Mouse (Mus musculus): ENCODE measurements at regions not wholly inside any gene's neighbourhood (a gene's known extent, or its start where the extent isn't known, plus 50 kb on each side); places are given as distances from the start of the nearest gene placed in this dataset.

DNA sequence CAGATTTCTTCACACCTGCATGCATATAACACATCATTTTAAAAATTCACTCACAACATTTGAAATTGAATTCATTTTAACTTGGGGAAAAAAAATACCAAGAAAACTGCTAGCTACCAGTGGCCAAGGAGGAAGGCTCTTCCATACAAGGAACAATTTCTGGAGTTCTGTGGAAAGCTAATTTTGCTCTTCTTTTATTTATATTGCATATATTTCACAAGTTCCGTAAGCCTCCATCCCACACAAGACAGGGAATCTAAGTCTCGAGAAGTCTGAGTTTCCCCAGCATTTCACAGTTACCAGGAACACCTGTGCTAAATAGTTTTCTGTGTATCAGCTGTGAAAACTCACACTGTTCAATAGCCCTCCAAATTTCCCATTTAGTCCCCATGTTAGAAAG, 198.8 kb upstream of the Tenm2 start:
- intact Hi-C loops (cut with DNase I): no loop called here
- peak; percentile 4 to 30 for DNase-seq (ENCODE audit: low spot score in 2 of 2)

DNA sequence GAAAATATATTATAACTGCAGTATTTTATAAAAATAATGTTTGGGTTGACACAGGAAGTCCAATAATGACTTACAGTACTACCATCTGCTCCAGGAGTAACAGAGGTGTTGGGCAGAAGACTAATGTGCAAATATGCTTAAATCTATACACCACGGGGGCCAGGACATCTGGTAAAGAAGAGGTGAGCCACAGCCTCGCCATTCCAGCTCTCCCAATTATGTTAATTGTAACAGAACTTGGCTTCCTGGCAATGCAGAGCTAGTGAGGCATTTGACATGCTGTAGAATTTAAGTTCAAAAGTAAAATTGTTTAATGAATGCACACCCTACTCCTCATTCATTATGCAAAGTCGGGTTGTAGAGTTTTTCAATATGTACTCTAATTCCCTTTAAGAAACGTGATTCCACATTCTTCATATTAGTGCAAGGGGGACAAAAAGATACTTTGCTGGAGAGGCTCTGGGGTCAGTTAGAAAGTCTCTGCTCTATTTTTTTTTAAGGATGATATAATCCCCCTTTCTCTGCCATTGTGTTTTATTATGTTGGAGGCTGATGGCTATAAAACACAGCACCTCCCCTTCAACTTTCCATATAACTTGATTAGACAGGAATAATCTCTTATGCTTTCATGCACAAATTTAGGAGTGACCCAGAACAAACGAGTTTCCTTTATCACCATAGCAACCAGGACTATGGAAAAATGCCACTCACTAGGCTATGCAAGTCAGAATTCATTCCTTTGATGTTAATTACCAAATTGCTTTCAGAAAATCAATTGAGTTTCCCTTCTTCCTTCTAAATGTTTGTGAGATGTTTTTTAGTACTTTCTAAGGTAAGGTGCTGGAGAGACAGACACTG, 188.8 kb upstream of the Tenm2 start:
- intact Hi-C loops (cut with DNase I): no loop called here
- no peak for DNase-seq (ENCODE audit: low spot score in 2 of 2)

DNA sequence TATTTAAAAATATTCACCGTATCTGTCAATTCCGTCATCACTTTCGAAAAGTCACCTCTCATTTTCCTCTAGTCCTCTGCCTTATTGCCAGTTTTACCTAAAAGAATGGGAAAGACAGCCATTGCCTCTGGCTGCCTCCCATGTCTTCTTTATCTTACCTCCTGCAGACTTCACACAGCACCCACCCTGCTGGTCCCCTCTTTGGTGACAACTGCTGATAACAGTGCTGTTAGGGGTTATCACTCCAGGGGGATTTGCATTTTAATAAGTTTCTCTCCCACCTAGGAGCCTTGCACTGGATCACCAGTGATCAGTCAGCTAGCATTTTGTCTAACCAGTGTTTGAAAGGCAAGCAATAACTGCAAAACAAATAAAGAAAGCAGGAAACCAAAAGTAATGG, 177.1 kb upstream of the Tenm2 start:
- no peak for DNase-seq (ENCODE audit: low spot score in 2 of 2)
- intact Hi-C loops (cut with DNase I): no loop called here

DNA sequence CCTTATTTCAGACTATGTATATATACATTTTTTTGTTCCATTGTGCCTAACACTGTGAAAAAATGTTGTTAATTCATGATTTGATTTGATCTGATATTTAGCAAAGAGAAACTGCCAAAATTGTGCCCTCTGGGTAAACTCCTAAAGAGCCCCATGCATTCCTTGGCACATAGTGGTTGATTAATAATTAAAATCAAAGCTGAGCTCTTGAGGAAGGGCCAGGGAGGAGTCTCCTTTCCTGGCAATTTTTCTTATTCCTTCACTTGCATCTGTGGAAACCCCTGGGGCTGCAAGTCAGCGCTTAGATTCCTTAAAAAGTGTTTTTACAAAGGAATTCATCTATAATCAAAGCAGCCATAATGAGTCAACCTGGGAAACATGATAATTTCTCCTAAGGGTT, 132.2 kb upstream of the Tenm2 start:
- no peak for DNase-seq (ENCODE audit: low spot score in 2 of 2)
- intact Hi-C loops (cut with DNase I): no loop called here

DNA sequence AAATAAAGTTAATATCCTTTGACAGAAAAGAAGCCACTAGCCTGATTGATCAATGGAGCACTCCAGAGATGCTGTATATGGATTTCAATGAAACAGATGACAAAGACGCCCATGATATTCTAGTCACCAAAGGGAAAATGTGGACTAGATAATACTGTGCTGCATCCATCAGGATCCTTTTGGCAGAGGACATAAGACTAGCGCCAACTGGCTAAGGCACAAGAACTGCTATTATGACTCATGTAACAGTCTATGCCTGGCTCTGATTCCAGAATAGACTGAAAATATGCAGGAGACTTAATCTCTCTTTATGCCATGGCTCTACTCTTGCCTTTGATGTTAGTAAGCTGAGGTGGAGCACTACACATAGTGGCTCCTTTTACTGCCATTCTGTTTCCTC, 128.7 kb upstream of the Tenm2 start:
- DNase-seq (ENCODE audit: low spot score in 2 of 2): peak; percentile 33 to 77
- intact Hi-C loops (cut with DNase I): no loop called here

DNA sequence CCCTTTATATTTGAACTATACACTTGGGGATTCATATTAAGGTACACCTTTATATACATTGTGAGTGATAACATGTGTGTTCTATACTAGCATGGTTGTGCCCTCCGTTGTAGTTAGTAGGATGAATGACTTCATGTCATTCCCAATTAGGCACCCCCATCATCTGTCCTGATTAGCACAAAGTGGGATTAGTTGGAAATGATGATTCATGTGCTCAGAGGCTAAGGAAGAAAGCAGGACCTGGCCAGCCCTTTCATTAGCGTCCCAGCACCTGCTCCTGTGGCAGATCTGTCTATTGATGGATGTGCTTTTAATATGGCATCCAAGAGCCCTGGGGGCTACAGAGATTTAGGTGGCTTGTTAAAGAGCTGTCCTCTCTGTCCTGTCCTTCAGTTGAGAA, 119.3 kb upstream of the Tenm2 start:
- intact Hi-C loops (cut with DNase I): no loop called here
- DNase-seq (ENCODE audit: low spot score in 2 of 2): no peak

DNA sequence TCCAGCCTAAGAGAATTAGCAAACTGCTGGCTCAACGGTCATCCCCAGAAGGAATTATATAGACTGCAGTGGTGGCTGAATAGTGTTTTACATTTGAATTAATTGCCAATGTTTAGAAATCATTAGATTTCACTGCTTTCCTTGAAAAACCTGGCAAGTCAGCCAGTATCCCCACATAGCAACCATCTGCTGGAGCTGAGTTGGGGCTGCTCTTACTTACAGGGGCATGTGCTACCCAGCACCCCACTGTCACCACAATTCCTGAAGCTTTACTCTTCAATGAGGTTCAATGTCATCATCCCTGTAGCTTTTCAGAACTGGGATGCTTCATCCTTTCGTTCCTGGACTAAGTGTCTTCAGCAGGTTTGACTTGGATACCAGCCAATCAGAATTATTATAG, 73.9 kb upstream of the Tenm2 start:
- DNase-seq (ENCODE audit: low spot score in 2 of 2): no peak
- intact Hi-C loops (cut with DNase I): no loop called here

DNA sequence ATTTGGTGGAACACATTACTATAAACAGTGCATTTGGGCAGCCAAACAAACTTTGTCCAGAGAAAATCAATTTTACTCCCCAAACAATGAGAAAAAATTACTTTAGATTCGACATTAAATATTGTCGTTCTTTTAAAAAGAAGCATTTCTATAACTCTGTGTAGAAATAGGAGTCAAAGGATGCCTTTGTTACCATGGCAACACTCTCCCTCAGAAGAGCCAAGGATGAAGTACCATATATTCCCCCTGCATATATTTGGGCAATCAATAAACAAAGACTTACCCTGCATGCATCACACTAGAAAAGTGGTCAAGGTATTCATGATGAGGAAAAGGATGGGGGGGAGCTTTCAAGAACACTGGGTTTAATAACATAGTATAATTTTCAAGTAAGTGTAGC, 70.9 kb upstream of the Tenm2 start:
- intact Hi-C loops (cut with DNase I): no loop called here
- DNase-seq (ENCODE audit: low spot score in 2 of 2): no peak

Small RNAs in the stretch of these regions (microRNA-seq; reads per million reads assigned to microRNA genes)
- 0 reads per million in 2 experiments for gene Gm25693

Measured in left cerebral cortex, postnatal 14 days (tissue).